Mouse (Mus musculus): ENCODE results near the gene Ttc41.

The Ttc41 gene

DNA sequence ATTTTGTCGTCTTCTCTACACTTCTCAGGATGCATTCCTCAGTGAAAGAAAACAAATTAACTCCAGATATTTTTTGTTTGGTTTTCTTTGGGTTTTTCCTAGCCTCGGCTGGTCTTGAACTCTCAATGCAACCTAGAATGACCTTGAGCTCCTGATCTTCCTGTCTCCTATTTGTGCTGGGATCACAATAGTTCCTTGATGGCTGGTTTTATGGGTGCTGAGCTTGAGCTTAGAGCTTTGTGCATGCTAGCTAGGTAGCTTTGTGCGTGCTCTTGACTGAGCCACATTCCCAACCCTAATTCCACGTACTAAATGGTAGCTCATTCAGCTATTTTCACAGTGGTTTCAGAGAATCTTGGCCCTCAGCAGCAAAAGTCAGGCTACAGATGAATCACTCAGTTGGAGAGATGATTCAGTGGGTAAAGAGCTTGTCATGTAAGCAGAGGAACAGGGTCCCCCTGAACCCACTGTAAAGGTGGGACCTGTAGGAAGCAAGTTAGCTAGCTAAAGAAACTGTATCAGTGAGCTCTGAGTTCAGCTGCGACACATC lies 78.6 kb downstream of the Ttc41 start:
- DNase-seq (ENCODE audit: low spot score) = no peak

DNA sequence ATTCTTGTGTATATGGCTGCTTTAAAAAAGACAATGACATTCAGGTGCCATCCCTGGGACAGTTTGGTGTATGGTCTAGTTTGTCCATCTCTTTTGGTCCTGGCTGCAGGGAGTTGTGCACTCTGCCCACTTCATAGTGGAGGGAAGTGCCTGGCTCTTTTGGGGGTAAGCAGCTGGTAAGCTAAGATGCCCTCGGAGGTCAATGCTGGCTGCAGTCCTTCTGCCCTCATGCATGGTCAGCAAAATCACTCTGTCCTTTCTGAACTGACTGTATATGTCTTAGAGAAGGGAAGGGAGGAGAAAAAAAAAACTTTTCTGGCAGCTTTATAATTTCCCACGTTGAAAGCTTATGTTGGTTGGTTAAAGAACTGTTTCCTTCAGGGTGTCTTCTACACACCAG lies 79.8 kb downstream of the Ttc41 start:
- no peak for DNase-seq (ENCODE audit: low spot score)

DNA sequence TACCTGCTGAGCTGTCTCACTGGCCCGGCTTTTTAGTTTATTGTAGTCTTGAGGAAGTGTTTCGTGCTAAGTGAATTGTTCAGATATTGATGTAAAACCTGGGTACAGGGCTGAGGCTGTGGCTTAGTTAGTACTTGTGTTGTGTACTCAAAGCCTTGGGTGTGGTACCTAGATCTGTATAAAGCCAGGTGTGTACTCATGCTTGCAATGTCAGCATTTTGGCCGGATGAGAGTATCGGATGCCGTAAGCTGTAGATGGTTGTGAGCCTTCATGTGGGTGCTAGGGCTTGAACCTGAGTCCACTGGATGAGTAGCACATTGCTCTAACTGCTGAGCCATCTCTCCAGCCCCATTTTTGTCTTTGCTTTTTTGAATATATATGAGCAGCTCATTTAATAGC lies 80.5 kb downstream of the Ttc41 start:
- DNase-seq (ENCODE audit: low spot score) = no peak

DNA sequence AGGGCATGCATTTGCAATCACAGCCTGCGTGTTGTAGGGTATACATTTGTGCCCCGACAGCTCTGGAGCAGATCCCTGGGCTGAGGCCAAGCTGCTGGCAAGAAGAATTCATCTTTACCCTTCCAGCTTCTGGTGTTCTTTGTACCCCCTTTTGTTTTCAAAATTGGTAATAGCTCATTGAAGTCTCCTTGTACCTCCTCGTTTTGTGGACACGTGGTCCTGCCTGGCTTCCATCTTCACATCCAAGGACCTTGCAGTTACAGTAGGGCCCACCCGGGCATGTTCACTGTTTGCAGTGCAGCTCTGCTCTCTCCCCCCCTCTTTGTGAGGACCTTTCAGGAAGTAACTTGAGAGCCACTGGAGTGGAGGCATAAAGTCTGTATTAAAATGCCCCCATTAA lies 82.6 kb downstream of the Ttc41 start:
- no peak for DNase-seq (ENCODE audit: low spot score)

DNA sequence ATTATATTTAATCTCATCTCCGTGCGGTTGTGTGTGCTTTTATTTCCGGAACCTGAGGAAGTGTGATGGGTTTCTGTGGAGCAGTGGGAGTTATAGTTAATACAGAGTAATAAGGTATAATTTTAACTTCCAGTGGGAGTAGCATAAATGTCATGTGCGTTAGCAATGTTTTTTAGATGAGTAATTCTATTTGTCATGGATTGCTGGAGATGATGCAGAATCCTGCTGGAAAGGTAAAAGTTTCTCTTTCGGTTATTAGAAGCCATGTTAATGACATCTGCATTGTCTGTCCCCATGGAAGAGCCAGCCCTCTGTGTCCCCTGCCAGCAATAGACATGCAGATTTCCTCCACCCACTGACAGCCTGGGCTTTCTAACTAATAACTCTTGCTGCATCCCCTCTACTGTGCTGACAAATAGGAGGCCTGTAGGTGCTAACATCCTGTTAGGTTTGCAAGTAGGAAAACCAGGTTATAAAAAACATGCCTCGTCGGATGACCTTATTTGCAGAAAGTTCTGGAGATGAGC lies 83.6 kb downstream of the Ttc41 start:
- DNase-seq (ENCODE audit: low spot score) = no peak

DNA sequence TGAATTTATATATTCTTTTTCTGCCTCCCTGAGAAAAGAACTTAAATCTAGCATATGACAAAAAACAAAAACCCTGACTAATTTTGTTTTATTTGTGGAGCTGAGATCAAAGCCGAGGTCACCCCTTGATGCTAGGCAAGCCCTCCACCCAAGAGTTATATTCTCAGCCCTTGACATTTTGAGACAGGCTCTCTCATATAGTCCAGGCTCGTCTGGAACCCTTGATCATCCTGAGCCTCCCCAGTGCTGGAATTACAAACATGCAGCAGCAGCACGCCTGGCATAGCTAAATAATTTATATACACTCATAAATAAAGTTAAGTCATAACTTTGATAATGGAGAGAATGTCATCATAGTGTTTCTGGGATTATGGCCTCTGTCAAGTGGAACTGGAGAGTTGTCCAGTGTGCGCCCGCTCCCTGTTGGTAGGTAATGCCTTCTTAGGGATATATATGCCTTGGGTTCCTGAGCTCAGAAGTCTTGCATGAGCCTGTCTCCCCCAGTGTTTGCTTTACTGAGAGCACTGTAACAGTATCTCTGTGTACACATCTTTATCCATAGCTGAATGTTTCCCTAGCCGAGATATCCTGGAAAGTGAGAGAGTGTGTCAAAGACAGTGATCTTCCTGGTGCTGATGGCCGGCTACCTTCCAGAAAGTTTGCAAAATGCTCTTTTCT lies 86.0 kb downstream of the Ttc41 start:
- no peak for DNase-seq (ENCODE audit: low spot score)

DNA sequence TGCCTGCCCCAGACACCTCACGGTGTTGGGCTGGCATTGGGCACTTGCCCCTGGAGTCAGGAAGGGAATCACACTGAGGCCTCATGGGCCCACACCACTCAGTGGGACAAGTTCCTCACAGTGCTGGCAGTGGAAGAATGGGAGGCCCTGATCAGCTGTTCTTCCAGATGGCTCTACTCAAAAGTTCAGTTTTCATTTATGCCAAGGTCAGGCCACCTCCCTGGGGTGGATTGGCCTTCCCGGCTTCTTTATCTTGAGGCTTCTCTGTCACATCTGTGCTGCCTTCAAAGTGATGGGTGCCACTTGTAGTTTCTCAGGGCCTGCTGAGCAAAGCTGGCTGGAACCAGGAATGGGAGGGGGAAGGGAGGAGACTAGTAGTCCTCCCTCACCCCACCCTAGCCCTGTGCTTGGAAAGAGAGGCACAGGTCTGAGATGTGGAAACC lies 87.9 kb downstream of the Ttc41 start:
- no peak for DNase-seq (ENCODE audit: low spot score)

DNA sequence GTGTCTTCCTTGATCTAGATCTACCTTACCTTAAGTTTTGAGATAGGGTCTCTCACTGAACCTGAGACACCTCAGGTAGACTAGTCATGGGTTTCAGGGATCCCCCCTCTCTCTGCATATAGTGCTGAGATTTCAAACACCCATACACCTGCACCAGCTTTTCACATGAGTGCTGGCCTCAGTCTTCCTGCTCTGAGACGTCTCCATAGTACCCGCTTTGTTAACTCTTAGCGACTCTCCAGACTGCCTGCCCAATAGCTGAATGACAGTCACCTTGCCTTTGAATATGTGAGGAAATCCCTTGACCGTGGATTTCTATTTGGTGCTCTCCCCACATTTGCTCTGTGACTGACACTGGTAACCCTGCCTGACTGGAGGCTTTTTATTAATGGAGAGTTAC lies 88.6 kb downstream of the Ttc41 start:
- DNase-seq (ENCODE audit: low spot score) = no peak

DNA sequence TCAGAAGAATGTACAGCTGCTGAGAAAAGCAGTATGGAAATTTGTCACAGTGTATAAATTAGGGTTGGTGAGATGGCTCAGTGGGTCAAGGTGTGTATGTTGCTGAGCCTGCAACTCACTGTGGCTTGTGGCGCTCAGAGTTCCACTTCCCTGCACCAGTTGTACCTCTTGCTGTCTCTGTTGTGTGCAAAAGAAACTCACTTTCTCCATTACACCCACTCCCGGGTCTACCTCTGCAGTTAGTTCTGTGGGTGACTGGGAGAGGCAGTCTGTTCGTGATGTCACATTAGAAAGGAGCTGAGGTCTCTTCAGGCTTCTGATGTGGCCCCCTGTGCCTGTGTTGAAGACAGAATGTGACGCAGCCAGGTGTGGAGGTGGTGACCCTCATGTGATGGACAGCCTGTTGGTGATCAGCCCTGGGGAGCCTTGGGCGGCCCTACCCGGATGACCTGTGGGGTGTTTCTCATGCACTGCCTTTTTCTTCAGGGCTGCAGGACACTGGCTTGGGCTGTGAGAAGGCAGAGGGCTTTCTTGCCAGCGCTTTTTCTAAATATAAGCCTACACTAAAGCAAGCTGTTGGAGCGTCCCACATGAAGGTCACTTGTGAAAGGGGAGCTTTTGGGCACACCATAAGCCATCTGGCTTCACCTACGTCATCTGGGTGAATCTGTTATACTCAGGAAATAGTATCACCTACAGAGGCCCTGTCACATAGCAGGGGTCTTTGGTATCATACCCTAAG lies 89.4 kb downstream of the Ttc41 start:
- no peak for DNase-seq (ENCODE audit: low spot score)

DNA sequence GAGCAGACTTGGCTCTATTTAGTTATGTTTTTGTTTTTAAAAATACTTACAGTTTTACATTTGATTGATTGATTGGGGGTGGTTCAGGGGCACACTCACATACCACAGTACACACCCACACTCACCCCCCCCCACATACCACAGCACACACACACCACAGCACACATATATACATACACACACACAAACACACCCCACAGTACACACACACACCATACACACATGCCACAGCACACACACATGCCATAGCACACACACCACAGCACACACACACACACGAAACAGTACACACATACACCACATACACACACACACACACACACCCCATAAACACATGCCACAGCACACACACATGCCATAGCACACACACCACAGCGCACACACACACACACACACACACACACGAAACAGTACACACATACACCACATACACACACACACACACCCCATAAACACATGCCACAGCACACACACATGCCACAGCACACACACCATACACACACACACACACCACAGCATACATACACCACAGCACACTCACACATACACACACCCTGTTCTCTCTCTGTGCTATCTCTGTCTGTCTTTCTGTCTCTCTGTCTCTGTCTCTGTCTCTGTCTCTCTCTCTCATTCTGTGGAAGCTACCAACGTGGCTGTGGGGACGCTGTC lies 90.6 kb downstream of the Ttc41 start:
- no peak for DNase-seq (ENCODE audit: low spot score)

DNA sequence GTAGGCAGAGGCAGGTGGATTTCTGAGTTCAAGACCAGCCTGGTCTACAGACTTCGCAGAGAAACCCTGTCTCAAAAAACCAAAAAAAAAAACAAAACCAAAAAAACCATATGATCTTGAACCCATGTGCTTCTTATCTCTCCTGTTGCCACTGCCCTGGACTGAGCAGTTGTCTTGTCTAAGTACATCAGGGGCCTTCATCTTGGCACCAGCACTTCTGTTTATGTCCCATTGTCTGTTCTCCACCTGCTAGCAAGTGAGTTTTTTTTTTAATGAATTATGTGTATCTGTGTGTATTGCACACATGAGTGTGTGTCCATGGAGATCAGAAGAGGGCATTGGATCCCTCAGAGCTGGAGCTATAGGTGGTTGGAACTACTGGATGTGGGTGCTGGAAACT lies 101.8 kb downstream of the Ttc41 start:
- DNase-seq (ENCODE audit: low spot score) = no peak

DNA sequence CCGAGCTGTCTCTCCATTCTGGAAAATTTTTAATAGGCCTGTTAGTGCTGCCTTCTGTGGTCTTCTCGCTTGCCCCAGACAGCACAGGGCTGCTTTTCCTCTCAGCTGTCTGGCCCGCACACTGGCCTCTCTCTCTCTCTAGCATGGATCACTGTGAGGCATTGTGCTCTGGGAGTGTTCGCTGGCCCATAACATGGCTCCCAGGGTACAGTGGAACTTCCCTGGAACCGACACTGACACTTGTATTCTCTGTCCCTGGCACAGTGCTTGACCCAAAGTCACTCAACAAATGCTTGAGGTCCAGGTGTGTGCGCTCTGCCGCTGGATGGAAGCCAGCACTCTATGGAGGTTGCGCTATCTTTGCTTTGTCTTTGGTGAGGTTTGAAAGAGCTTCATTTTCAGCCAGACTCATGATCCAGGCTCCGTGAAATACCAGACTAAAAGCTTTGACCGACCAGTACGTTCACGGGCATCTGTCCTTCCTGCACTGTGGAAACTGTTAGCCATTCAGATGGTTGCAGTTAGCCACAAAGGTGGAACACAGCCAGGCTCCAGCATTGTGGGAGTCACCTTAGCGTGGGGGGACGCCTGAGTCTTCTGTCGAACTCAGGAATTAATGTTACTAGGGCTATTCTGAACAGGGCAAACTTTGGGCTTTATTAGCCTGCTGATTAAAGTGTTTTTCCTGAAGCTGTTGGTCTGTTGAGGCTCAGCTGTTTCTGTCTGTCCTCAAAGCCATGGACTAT lies 102.6 kb downstream of the Ttc41 start:
- no peak for DNase-seq (ENCODE audit: low spot score)

DNA sequence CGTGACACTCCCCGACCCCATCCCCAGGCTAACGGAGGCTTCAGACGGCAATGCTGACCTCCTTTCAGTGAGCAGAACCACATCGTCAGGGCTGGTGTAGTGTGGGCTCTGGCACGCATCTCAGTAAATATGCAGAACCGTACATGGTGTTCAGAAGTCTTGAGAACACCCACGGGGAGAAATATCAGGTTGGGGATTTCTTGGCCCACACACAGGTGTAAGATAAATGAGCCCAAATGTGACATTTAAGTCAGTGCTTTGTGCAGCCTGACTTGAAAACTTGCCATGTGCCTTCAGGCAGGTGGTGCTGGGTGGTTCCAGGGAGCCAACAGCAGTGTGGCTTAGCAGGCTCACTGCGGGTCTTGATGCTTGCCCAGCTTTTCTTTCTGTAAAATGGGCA lies 104.4 kb downstream of the Ttc41 start:
- no peak for DNase-seq (ENCODE audit: low spot score)

DNA sequence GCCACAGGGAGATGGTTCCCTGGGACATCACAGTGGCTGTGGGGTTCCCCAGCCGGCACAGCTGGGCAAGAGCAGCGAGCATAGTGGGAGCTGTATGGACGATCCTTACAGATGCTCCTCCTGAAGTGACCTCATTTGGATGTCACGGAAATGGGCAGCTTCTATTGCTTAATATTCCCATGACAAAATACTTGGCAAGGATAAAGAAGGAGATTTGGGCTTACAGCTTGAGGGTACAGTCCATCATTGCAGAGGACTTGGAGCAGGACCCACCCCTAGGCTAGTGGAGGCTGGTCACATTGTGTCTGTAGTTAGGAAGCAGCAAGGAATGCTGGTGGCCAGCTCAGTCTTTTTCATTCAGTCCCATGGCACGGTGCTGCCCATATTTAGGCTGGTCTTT lies 105.0 kb downstream of the Ttc41 start:
- DNase-seq (ENCODE audit: low spot score) = no peak

DNA sequence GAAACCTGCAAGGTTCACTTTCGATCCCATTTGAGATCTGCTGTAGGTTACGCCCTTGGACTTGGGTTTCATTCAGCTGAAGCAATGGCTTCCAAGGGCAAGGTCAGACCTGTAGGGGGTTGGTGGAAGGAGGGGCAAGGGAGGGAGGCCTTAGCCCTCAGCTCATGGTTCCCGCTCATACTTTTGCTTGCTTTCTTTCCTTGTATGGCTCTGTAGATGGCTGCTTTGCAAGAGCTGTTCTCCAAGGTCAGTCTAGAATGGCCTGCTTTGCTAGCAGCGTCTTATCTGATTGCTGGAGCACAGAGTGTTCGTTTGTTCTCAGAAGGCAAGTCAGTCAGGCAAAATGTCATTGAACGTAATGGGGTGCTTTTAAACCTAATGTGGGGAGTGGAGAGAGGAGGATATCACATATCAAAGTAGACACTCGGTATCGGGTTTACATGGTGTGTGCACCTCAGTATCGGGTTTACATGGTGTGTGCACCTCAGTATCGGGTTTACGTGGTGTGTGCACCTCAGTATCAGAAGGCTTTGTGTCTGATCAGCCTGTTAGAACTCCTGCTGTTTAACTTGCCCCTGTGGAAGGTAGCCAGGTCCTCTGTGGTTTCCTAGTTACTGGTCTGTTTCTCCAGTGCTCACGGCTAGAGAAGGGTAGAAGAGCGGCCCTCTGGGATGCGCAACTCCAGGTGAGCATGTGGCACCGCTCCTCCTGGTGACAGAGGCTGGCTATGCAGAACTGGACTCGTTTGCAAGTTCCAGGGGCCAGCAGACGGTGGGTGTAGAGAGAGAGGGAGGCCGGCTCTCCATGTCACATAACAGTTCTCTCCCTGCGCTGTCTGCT lies 108.9 kb downstream of the Ttc41 start:
- no peak for DNase-seq (ENCODE audit: low spot score)

DNA sequence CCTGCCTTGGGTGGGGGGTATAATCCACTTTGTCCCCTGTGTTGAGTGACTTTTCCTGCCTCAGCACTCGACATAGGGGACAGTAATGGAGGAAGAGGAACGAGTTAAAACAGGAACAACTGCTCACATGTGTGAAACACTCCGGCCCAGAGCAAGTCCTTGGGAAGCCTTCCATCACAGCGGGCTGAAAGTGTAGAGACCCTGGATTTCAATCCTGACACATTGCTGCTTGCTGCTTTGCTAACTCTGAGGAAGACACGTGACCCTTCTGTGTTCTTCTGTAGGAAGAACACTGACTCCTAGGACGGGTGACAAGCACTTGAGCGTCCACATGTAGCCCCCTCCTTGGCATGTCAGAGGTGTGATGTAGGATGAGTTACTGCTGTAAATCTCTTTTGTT lies 109.5 kb downstream of the Ttc41 start:
- no peak for DNase-seq (ENCODE audit: low spot score)

DNA sequence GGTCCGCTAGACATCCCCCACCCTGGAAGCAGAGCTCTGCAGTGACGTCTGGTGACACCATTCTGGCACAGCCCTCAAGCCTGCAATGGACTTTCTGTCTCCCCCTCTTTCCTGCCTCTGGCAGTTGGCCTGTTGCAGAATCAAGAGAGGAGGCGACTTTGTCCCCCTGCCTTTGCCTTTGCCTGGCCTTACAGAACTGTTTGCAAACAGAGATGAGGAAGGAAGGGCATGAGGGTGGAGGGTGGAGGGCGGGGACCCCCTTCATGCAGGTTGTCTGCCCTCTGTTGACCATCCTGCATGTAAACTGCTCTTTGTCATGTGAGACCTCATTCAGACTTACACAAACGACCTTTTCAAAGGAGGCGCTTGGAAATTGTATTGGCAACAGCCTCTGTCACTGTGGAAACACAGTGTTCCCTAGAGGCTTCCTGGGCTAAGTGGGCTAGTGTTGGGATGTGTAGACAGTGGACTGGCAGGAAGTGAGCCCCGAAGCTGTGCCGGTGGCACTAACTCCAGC lies 114.1 kb downstream of the Ttc41 start:
- no peak for DNase-seq (ENCODE audit: low spot score)

DNA sequence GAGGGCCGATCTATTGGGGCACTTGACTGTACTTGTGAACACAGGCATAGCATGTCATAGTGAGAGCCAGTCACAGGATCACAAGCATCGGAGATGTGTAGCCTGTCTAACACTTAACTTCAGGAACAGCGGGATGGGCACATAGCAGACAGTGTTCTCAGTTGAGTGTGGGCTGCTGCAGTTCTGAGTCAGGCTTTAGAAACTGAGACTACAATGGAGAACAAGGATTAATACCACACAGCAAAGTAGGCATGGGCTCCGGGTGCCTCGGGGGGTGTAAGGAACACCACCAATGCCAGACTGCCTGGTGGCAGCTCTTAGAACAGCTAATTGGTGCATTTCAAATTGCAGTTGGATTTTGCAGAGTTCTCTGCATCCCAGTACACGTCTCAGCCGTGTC lies 115.4 kb downstream of the Ttc41 start:
- no peak for DNase-seq (ENCODE audit: low spot score)

DNA sequence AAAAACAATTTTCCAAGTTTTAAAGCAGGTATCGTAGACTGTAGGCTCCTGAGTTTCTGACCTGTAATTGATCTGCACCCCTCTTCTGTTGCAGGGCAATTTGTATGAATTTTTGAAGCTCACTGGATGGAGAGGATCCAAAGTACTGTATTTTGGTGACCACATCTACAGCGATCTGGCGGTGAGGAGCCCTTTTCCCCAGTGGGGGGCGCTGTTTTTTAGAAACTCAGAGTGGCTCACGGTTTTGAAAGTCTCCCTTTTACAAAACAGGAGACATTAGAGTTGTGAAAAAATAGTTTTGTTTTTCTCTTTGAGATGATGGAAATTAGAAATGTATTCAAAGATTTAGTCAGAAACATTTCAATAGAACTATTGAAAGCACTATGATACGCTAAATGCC lies 118.5 kb downstream of the Ttc41 start:
- DNase-seq (ENCODE audit: low spot score) = no peak

DNA sequence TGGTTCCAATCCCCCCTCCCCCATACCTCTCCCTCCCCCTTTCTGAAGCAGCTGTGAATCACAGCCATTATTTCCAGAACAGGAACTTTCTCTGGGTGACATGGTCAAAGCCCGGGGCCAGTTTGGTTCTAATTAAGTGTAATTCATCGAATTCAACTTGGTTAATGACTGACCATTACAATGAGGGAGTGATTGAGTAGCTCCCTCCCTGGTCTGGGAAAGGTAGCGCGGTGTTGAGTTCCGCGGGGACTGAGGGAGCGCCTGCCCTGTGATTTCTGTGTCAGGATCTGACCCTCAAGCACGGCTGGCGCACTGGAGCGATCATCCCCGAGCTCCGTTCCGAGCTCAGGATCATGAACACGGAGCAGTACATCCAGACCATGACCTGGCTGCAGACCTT lies 119.3 kb downstream of the Ttc41 start:
- no peak for DNase-seq (ENCODE audit: low spot score)

Measured in urinary bladder, postnatal 10 days (tissue).